Mouse (Mus musculus) C2C12 (cell line): Measurements from ENCODE around the gene Bcl2l13.

Experiments used
- CTCF ChIP-seq: IDR thresholded peaks from one replicate; pipeline ENCODE4 v1.5.1; 2011; ENCODE audit not compliant: control insufficient read depth, insufficient read depth, insufficient read length
- MAX ChIP-seq: IDR thresholded peaks from one replicate; pipeline ENCODE4 v1.6.1; 2011; ENCODE audit warnings: mild to moderate bottlenecking, control low read depth

- TF ChIP-seq CTCF (no peak), MAX (no peak)
Measured at GRCm38 (mm10) chr6:120792947-120793346, 43.1 kb upstream of the Bcl2l13 start.
